Mouse (Mus musculus) spleen, adult 2 months (tissue): ENCODE results near the gene Cacna2d2.

Experiments
- CTCF ChIP-seq: fragments of 200-500 bp; IDR thresholded peaks from 2 replicates; pipeline ENCODE4 v1.5.1; 2011; ENCODE audit warnings: mild to moderate bottlenecking, inconsistent platforms; ENCODE audit not compliant: insufficient read depth, insufficient read length, insufficient replicate concordance; ENCODE audit errors: extremely low read depth
- POLR2A ChIP-seq: fragments of 200-500 bp; IDR thresholded peaks from 2 replicates; pipeline ENCODE4 v1.6.1; 2011; ENCODE audit warnings: low read depth, low read length, inconsistent platforms

- no peak for TF ChIP-seq POLR2A
- no peak for TF ChIP-seq CTCF
Measured at GRCm38 (mm10) chr9:107534408-107535202, 135.2 kb downstream of the Cacna2d2 start.
